Mouse (Mus musculus): Measurements from ENCODE around the gene Cfap126.
"Not testable (repeated sequence)": the region's sequence is repeated elsewhere in the genome, so short reads cannot be mapped to it uniquely, and the experiment has no call there.

Gene Cfap126

DNA sequence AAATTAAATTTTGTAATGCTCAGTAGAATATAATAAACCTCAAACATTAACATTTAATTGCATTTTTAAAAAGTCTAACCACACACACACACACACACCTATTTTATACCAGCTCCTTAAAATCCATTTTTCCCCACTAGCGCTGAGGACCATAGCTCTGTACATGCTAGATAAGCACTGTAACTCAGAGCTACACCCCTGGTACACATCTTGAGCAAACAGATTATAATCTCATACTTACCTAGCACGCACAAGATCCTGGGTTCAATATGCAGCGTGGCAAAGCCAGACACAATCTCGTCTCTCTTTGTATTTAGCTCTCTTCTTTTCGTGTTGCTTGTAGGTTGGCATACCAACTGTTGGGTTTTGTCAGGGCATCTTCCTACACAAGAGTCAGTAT is 10.7 kb downstream of the Cfap126 start:
- DNase-seq (ENCODE audit: low spot score): no peak

DNA sequence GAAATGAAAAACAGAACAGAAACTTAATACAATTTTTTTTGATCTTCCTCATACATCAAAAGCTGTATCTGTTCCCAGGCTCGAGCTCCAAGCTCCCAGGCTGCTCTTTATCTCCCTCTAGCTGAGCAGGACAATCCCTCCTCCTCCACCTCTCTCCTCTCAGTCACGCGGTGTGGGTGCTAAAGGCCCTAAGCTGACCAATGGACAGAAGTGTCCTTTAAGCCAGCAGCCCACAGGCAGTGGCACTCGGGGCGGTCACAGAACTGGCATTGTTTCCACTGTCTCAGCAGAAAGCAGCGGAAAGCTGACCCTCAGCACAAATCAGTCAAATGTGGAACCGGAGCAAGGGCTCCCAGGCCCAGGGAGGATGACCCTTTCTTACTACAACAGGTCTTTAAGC is 15.5 kb downstream of the Cfap126 start:
- DNase-seq (ENCODE audit: low spot score): no peak

- DNase-seq (ENCODE audit: low spot score): no peak
These were observed 17.3 kb downstream of the Cfap126 start for GRCm38 (mm10) chr1:171130971-171131370.

GRCm38 (mm10) chr1:171135600-171135999 is 21.9 kb downstream of the Cfap126 start:
- no peak for DNase-seq (ENCODE audit: low spot score)

DNA sequence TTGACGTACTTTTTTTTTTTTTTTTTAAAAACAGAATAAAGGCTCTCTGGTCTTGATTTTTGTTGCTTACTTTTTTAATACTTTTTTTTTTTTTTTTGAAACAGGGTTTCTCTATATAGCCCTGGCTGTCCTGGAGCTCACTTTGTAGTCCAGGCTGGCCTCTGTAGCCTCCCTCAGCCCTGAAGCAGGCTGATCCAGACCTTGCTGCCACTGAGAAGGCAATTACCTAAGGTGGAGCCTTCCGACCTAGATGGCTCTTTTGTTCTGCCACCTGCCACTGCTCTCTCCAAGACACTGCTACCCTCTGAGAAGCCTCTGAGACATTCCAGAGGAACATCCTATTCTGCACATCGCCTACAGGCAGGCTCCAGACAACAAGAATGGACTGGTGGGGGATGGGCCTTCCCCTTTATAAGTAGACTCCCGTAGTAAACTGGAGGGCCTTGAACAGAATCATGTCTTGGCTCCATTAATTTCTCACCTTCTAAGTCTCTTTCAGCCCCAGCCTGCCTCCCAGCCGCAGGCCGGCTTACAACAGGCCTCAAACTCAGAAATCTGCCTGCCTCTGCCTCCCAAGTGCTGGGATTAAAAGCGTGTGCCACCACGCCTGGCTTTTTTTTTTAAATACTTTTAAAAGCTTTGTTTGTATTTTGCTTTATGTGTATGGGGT is 23.9 kb downstream of the Cfap126 start:
- not testable (repeated sequence) for DNase-seq (ENCODE audit: low spot score)

DNA sequence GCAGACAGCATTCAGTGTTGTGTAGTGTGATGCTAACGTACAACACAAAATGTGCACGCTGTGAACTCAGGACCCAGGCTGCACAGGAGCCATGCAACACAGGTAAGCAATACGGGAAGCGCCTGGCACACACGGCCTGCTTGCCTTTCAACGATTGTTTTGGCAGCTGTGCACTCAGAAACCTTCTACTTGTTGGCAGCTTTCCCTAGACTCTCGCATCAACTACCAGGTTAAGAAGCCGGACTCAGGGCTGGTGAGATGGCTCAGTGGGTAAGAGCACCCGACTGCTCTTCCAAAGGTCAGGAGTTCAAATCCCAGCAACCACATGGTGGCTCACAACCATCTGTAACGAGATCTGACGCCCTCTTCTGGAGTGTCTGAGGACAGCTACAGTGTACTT is 29.3 kb downstream of the Cfap126 start:
- not testable (repeated sequence) for DNase-seq (ENCODE audit: low spot score)

GRCm38 (mm10) chr1:171149974-171150760 is 36.4 kb downstream of the Cfap126 start, which contains the start of the genes Sdhc and Mpz:
Gene Sdhc, minus strand, starts transcription at chr1:171150603.
Gene Mpz, plus strand, starts transcription at chr1:171150711.
- DNase-seq (ENCODE audit: low spot score): peak; percentile 96

GRCm38 (mm10) chr1:171150838-171151391 is 37.2 kb downstream of the Cfap126 start:
- peak; percentile 13 for DNase-seq (ENCODE audit: low spot score)

- DNase-seq (ENCODE audit: low spot score): no peak
These were observed 38.2 kb downstream of the Cfap126 start for GRCm38 (mm10) chr1:171151966-171152365.

DNA sequence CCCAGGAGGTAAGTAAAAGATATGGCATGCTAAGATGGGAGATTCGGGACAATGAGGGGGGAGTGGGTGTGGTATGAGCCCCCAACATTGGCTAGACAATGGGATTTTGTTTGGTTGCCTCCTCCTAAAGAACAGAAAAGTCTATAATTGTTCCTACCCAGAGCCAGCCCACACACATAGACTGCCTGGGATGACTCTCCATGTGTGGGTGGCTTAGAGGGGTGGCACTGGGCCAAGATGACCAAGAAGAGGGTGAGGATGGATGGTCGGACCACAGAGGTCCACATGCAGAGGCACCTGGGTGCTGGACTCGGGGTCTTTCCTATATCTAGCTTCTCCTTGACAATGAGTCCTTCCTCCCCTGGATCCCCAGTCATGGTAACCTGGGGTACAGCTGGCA is 42.9 kb downstream of the Cfap126 start:
- DNase-seq (ENCODE audit: low spot score): no peak

GRCm38 (mm10) chr1:171157965-171158364 is 44.2 kb downstream of the Cfap126 start:
- DNase-seq (ENCODE audit: low spot score): no peak

DNA sequence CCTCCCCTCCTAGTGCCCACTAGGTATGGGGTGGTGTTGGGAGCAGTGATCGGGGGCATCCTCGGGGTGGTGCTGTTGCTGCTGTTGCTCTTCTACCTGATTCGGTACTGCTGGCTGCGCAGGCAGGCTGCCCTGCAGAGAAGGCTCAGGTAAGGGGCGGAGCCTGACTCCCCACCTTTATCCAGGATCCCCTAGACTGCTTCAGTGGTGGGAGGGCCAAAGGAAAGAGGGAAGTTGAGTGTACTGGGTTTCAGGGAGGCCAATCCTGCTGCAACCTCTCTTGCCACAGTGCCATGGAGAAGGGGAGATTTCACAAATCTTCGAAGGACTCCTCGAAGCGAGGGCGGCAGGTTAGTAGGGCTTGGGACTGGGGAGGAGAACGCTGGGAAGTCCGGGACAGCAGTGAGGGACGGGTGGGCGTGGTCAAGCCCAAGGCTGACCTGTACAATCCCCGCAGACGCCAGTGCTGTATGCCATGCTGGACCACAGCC is 45.8 kb downstream of the Cfap126 start:
- DNase-seq (ENCODE audit: low spot score): no peak

GRCm38 (mm10) chr1:171162526-171162925 is 48.8 kb downstream of the Cfap126 start:
- DNase-seq (ENCODE audit: low spot score): no peak

GRCm38 (mm10) chr1:171164258-171164657 is 50.5 kb downstream of the Cfap126 start:
- no peak for DNase-seq (ENCODE audit: low spot score)

DNA sequence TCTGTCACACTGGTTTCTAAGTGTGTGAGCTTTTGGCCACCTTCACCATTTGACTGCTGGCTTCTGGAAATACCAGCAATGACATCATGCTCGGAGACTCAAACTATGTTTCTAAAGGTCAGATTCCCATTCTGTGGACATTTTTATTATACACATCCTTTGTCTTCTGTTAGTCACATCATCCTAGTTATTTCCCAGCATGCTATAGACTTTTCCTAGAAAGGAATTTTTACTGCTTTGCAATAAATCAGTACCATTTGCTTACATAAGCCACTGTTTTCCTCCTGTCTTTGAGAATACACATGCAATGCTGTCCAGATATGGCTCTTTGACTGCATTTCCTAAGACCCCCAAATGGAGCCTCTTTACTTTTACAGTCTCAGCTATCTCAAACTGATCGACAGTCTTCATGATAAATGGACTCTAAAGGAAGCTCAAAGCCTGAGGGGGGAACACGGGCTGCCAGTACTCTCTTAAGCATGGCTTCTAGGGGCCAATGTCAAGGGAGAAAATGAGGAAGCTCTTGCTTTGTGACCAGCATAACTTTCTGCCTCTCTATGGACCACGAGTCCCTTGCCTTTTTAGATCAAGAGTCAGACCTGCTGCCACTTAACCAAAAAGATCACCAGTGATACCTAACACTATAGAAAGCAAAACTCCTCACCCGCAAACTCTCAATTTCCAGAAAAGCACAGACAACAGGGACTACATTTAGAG is 52.1 kb downstream of the Cfap126 start:
- DNase-seq (ENCODE audit: low spot score): no peak

- DNase-seq (ENCODE audit: low spot score): no peak
These were observed 55.2 kb downstream of the Cfap126 start for GRCm38 (mm10) chr1:171168906-171169305.

GRCm38 (mm10) chr1:171169913-171170312 is 56.2 kb downstream of the Cfap126 start:
- DNase-seq (ENCODE audit: low spot score): no peak

GRCm38 (mm10) chr1:171171138-171171537 is 57.4 kb downstream of the Cfap126 start:
- DNase-seq (ENCODE audit: low spot score): no peak

DNA sequence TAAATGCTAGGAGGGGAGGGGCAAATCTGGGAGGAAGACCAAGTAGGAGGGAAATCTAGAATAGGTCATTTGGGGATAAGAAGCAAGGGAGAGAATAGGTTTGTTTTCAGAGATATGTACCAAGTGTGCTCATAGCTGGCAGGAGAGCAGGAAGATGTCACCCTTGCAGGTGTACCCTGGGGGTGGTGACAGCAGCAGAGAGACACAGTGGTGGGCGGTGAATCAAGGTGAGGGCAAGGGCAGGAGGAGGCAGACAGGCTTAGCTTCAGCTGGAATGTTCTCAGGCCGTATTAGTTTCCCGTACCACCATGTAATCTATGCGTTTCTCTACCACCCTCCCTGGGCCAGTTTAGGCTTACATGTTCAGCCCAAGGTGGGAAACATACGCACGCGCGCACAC is 59.1 kb downstream of the Cfap126 start:
- DNase-seq (ENCODE audit: low spot score): no peak

Data from MN1 (cell line).